Mouse (Mus musculus) kidney, postnatal 4 days (tissue): ENCODE results near the gene Mecom.

Experiments
- DNase-seq, 2 experiments: peaks; one replicate each; pipeline ENCODE4 v3.0.0; 2021; ENCODE audit warnings: mixed read lengths in 2 of 2

Mecom gene

DNA sequence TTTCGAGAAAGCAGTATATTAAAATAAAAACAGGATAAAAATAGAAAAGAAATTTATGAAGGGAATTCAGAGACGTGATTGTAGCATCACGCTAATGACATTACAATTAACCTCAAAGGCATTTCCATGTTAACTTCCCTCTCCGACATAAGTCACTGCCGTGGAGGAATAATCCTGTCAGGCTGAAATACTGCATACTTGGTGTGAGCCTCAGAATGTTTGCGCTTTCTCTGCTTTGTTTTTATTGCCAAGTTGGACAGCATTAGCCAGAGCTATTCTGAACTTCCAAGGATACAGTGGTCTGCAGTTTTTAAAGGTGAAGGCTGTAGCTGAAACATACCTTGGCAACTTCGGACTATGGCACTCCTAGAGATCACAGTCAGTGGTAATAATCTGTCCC is 455.3 kb downstream of the Mecom start:
- peak in 1 of 2 experiments; percentile 33 for DNase-seq

- no peak for DNase-seq
Observed at GRCm38 (mm10) chr3:30091860-30092259, 455.9 kb downstream of the Mecom start.

DNA sequence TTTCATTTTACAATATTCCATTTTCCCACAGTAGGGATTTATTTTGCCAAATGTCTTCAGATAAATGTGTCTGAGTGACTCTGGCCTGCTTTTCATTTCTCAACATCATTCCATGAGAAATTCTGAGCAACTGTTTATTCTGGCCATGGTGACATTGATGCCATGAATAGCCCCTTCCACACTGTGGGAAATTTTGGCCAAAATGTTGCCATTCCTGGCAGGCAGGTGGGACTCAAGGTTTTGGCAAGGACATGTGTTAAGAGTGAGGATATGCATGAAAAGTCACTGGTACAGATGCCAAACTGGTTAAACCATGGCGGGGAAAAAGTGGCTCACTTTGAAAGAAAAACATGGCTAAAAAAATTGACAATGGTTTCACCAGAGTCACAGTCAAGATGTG is 456.4 kb downstream of the Mecom start:
- no peak for DNase-seq

GRCm38 (mm10) chr3:30086139-30086538 is 461.7 kb downstream of the Mecom start:
- DNase-seq: no peak

- DNase-seq: no peak
Observed at GRCm38 (mm10) chr3:30083842-30084241, 464.0 kb downstream of the Mecom start.

- no peak for DNase-seq
Observed at GRCm38 (mm10) chr3:30083268-30083667, 464.5 kb downstream of the Mecom start.

- peak in 1 of 2 experiments; percentile 35 for DNase-seq
Observed at GRCm38 (mm10) chr3:30080827-30081226, 467.0 kb downstream of the Mecom start.

DNA sequence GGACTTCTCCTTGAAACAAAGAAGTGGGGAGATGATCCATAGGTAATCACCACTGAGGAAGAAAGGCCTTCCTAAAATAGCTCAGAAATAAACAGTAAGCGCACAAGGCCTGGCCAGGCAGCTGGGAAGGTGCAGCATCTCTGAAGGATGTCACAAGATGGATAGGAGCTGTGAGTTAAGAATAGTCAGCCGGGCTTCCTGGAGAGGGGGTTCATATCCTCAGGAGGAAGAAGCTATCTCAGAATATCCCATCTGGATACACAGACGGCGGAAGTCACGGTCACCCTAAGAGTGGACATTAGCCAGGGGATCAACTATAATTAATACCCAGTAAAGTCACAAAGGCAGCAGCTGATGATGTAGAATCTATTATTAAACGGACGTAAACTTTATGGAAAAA is 471.3 kb downstream of the Mecom start:
- DNase-seq: peak in 1 of 2 experiments; percentile 24

- DNase-seq: no peak
Observed at GRCm38 (mm10) chr3:30071271-30071670, 476.5 kb downstream of the Mecom start.

DNA sequence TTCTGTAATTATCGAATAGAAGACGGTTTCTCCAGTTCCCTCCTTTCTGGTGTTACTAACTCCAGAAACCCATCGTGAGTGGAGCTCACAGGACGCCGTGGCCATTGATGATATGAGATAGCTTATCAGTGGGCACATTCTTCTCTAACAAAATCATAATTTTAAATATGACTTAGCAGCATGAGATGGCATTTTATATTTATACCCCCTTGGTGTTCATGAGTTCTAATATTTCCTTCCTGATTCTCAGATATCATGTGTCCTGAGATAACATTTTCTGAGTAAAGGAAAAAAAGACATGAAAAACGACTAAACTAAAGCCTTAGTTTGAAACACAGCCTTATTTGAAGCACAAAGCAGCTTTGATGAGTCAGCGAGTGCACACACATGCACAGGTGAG is 481.3 kb downstream of the Mecom start:
- no peak for DNase-seq

- DNase-seq: no peak
Observed at GRCm38 (mm10) chr3:30060058-30060457, 487.8 kb downstream of the Mecom start.

GRCm38 (mm10) chr3:30059615-30060014 is 488.2 kb downstream of the Mecom start:
- DNase-seq: no peak

DNA sequence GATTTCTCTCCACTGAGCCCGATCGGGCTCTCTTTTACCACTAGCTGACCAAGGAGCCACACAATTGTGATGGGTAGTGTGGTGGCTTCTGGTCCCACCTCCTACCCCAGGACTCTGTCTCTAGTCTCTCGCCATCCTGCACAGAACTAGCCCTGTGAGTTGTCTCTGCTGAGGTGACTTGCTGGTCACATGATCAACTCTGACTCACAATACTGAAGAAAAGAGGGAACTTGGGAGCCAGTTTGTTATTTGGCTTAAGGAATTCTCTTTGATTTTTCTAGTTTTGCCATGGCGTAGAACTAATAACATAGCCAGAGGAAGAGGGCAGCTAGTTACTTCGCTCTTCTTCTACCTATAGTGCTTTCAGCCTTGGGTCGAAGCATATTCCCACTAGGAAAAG is 496.5 kb downstream of the Mecom start:
- DNase-seq: no peak

DNA sequence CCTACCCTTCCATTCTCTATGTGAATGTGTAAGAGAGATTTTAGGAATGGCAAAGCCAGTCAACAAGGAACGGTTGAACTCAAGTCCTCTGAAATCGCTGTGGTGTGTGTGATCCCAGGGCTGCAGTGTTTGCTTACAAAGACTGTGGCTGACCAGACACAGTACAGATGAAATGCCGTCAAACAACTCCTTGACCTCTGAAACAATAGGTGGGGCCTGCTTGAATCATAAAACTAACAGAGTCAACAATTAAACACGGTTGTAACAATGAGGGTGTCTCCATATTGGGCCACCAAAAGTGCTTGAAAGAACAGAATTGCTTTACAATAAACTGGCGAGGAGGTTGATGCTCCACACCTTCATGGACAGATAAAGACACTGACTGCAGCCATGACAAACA is 497.0 kb downstream of the Mecom start:
- no peak for DNase-seq

DNA sequence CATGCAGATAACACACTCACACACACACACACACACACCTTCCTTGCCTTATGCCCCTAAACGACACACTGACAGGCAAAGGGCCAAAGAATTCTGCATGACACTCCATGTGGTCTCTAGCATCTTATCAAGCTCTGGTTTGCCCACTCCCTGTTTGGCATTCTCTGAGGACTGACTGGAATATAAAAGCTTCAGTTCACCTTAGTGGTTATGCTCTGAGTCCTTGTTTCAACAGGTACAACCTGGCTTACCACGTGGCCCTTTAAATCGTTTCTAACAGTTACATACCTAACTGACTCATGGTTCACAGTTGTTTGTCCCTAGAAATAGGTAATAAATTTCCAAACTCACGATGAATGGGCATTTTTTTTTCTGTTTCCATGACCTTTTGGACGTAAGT is 499.0 kb downstream of the Mecom start:
- no peak for DNase-seq

DNA sequence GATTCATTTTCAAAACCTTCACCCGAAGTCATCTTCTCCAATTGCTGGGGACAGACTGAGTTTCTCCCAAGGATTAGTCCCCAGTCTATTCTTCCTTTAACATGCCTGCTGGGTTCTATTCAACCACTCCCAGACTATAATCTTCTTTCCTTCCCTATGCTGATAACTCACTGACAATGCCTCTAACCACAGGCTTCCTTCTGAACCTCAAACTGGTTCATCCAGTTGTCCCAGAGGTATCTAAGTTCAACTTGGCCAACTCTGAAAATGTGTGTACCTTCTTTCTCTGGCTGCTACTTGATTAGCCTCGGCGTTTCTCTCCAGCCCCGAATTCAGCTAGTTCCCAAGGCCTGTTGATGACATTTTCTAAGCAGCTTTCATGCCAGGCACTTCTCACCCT is 499.7 kb downstream of the Mecom start:
- DNase-seq: no peak

DNA sequence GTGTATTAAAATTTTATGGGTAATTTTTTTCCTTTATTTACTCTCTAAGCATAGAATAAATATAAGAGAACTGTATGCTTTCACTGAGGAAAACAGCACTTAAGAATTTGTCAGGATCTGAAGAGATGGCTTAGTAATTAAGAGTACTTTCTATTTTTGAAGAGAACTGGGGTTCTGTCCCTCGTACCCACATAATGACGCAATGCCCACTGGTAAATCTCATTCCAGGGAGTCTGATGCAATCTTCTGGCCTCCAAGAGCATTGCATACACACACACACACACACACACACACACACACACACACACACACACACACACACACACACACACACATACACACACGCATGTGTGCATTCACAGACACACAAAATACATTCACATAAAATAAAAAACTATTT is 504.3 kb downstream of the Mecom start:
- DNase-seq: no peak

GRCm38 (mm10) chr3:30038545-30038944 is 509.3 kb downstream of the Mecom start:
- DNase-seq: no peak

GRCm38 (mm10) chr3:30019961-30020360 is 527.8 kb downstream of the Mecom start:
- no peak for DNase-seq

DNA sequence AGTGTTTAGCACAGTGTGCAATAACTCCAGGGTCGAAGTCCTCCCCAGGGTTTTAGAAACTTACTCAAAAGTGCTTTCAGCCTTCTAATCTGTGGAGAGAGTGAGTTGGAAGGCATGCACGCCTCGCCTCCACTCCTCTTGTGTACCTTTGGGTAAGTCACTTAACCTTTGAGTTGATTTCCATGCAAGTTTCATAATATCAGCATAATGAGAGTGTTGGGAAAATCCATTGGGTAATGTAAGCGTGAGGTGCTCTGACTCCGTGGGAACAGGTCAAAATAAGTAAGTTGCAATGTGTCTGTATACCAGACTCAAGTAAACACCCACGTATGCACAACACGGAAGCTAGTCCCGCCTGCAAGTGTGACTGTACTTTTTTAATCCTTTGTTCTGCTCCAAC is 528.4 kb downstream of the Mecom start:
- DNase-seq: no peak

DNA sequence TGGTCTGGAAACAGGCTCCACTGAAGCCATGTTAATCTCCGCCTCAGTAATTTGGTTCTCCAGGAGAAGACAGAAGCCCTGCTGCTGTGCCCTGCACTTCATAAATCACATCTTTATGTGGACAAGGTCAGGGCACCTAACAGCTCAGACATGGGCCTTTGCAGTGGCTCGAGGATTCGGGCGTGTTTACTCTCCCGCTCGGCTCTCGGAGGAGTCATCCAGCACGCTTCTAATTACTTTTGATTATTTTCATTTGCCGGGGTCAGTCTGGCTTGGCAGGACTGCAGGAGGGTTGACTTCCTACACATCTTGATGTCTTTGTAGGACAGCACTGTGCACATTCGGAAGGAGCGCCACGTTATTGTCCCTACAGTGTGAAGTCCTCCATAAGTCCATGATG is 529.6 kb downstream of the Mecom start:
- peak in 1 of 2 experiments; percentile 69 for DNase-seq

DNA sequence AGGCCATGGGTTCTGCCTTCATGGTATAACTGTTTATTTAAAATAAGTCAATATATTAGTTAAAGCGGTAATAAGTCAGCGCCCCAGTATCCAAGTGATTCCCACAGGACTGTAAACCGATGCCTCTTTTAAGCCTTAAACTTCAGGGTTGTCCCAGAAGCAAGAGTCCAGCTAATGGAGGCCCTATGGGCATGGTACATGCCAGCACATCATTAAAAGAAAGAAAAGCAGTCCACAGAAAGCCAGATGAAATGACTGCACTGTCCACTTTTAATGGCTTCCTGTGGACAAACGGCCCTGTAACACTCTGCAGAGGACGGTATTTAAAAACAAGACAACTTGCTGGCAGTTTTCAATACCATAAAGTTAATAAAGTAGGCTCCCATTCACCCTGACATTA is 531.0 kb downstream of the Mecom start:
- DNase-seq: no peak

GRCm38 (mm10) chr3:30014962-30015660 is 532.7 kb downstream of the Mecom start:
- peak; percentile 82 to 89 for DNase-seq

- DNase-seq: no peak
Observed at GRCm38 (mm10) chr3:30014279-30014678, 533.5 kb downstream of the Mecom start.

- DNase-seq: no peak
Observed at GRCm38 (mm10) chr3:30013416-30013815, 534.4 kb downstream of the Mecom start.
